Mouse (Mus musculus): ENCODE measurements around the gene Col11a2. TPM values are rescaled to one million over a fixed set of nuclear protein-coding genes. Genes with fewer than 3 reads are reported as not detected.
A peak's percentile ranks its signal among the peaks of the same experiment; 100 is the strongest.

The Col11a2 gene
- polyA plus RNA-seq, 1 experiment from 2014 or later, result 1.6 TPM

- ATAC-seq (replicated peaks; ENCODE audit: low FRiP score, low read depth), result peak; percentile 3
- WGBS, result 0% methylated on average over 53 of the region's 57 CpGs
- Histone ChIP-seq H3K36me3 (ENCODE audit: insufficient read depth, low read length) (peaks cover 33% of the 10 kb centered on the region), H3K4me2 (ENCODE audit: low read length) (peak overlapping the region; percentile 98), H3K27me3 (ENCODE audit: insufficient read depth, low read length) (no peaks in the 10 kb centered on the region), H3K4me1 (replicated peaks; ENCODE audit: insufficient read depth, low read length) (peaks cover 28% of the 10 kb centered on the region), H3K4me3 (replicated peaks; ENCODE audit: low read depth, low read length) (peak overlapping the region; percentile 83), H3K9me3 (replicated peaks; ENCODE audit: low read length) (no peaks in the 10 kb centered on the region), H3K9ac (ENCODE audit: low read depth, low read length) (peak overlapping the region; percentile 89), H3K27ac (peak overlapping the region; percentile 81)
- peak; percentile 52 for DNase-seq (ENCODE audit: low spot score)
- TF ChIP-seq CTCF (IDR thresholded peaks at IDR 0.05; ENCODE audit: low read depth), result no peak
These were observed 14.1 kb upstream of the Col11a2 start for GRCm38 (mm10) chr17:34024861-34025755.

- H3K4me2 ChIP-seq (ENCODE audit: low read length), result peak overlapping the region; percentile 98
- ATAC-seq (replicated peaks; ENCODE audit: low FRiP score, low read depth), result no peak
- H3K9me3 ChIP-seq (replicated peaks; ENCODE audit: low read length), result no peaks in the 10 kb centered on the region
- no peak for TF ChIP-seq CTCF (IDR thresholded peaks at IDR 0.05; ENCODE audit: low read depth)
- peak overlapping the region; percentile 83 for H3K4me3 ChIP-seq (replicated peaks; ENCODE audit: low read depth, low read length)
- WGBS, result 18% methylated on average over 7 of the region's 7 CpGs
- peaks cover 34% of the 10 kb centered on the region for H3K4me1 ChIP-seq (replicated peaks; ENCODE audit: insufficient read depth, low read length)
- H3K9ac ChIP-seq (ENCODE audit: low read depth, low read length), result peak overlapping the region; percentile 89; the same call in 1 of the 2 replicates
- no peaks in the 10 kb centered on the region for H3K27me3 ChIP-seq (ENCODE audit: insufficient read depth, low read length)
- H3K36me3 ChIP-seq (ENCODE audit: insufficient read depth, low read length), result peaks cover 33% of the 10 kb centered on the region
- no peak for DNase-seq (ENCODE audit: low spot score)
- H3K27ac ChIP-seq, result no peak overlapping the region
These were observed 13.5 kb upstream of the Col11a2 start for GRCm38 (mm10) chr17:34025756-34026151.

- no peak for ATAC-seq (replicated peaks; ENCODE audit: low FRiP score, low read depth)
- no peak overlapping the region for H3K27ac ChIP-seq
- WGBS, result 40% methylated on average over 2 of the region's 2 CpGs
- H3K36me3 ChIP-seq (ENCODE audit: insufficient read depth, low read length), result peaks cover 29% of the 10 kb centered on the region
- no peaks in the 10 kb centered on the region for H3K27me3 ChIP-seq (ENCODE audit: insufficient read depth, low read length)
- no peak for TF ChIP-seq CTCF (IDR thresholded peaks at IDR 0.05; ENCODE audit: low read depth)
- DNase-seq (ENCODE audit: low spot score), result no peak
- H3K4me3 ChIP-seq (replicated peaks; ENCODE audit: low read depth, low read length), result no peak overlapping the region
- H3K9ac ChIP-seq (ENCODE audit: low read depth, low read length), result no peak overlapping the region
- H3K9me3 ChIP-seq (replicated peaks; ENCODE audit: low read length), result no peaks in the 10 kb centered on the region
- H3K4me1 ChIP-seq (replicated peaks; ENCODE audit: insufficient read depth, low read length), result peaks cover 34% of the 10 kb centered on the region
- no peak overlapping the region for H3K4me2 ChIP-seq (ENCODE audit: low read length)
These were observed 13.0 kb upstream of the Col11a2 start for GRCm38 (mm10) chr17:34026221-34026620.

GRCm38 (mm10) chr17:34026917-34027655 lies 12.2 kb upstream of the Col11a2 start:
- H3K27me3 ChIP-seq (ENCODE audit: insufficient read depth, low read length), result no peaks in the 10 kb centered on the region
- ATAC-seq (replicated peaks; ENCODE audit: low FRiP score, low read depth) (no peak), DNase-seq (ENCODE audit: low spot score) (no peak)
- peak overlapping the region; percentile 70 for H3K9ac ChIP-seq (ENCODE audit: low read depth, low read length)
- WGBS, result 11% methylated on average over 36 of the region's 36 CpGs
- peaks cover 34% of the 10 kb centered on the region for H3K4me1 ChIP-seq (replicated peaks; ENCODE audit: insufficient read depth, low read length)
- no peaks in the 10 kb centered on the region for H3K9me3 ChIP-seq (replicated peaks; ENCODE audit: low read length)
- peak overlapping the region; percentile 97 for H3K4me2 ChIP-seq (ENCODE audit: low read length)
- peak overlapping the region; percentile 66 for H3K4me3 ChIP-seq (replicated peaks; ENCODE audit: low read depth, low read length)
- no peak for TF ChIP-seq CTCF (IDR thresholded peaks at IDR 0.05; ENCODE audit: low read depth)
- H3K27ac ChIP-seq, result peak overlapping the region; percentile 81
- peaks cover 23% of the 10 kb centered on the region for H3K36me3 ChIP-seq (ENCODE audit: insufficient read depth, low read length)

GRCm38 (mm10) chr17:34027656-34028223 lies 11.5 kb upstream of the Col11a2 start, which contains the start of gene H2-Ke6:
H2-Ke6 (minus strand) TSS chr17:34028060.
- DNase-seq (ENCODE audit: low spot score), result peak; percentile 96
- peak; percentile 64 for ATAC-seq (replicated peaks; ENCODE audit: low FRiP score, low read depth)
- Histone ChIP-seq H3K4me3 (replicated peaks; ENCODE audit: low read depth, low read length) (peak within 1 kb of the TSS; percentile 66), H3K27me3 (ENCODE audit: insufficient read depth, low read length) (no peaks in the 10 kb centered on the region), H3K4me2 (ENCODE audit: low read length) (peak within 1 kb of the TSS; percentile 97), H3K9ac (ENCODE audit: low read depth, low read length) (peak within 1 kb of the TSS; percentile 70), H3K27ac (peak within 1 kb of the TSS; percentile 81), H3K9me3 (replicated peaks; ENCODE audit: low read length) (no peaks in the 10 kb centered on the region), H3K36me3 (ENCODE audit: insufficient read depth, low read length) (peaks cover 18% of the 10 kb centered on the region), H3K4me1 (replicated peaks; ENCODE audit: insufficient read depth, low read length) (peaks cover 35% of the 10 kb centered on the region)
- peak; percentile 34 for TF ChIP-seq CTCF (IDR thresholded peaks at IDR 0.05; ENCODE audit: low read depth)
- WGBS, result under 1% methylated on average over 49 of the region's 49 CpGs

Measured in kidney, postnatal 0 days (tissue).